ENCODE assay signal across 8 mouse cellular contexts in genomic region chr2:74300885-74301451, GRCm38 (mm10).
DNase-seq lines count a peak whose midpoint lies in the region; ATAC-seq lines count a peak whose summit lies in the region.

No protein-coding gene starts in this region.

- no peak for DNase-seq in heart, adult 9 months (ENCODE audit: low spot score in 2 of 2)
- peak; percentile 31 for DNase-seq in Muller cell, postnatal 12 days (ENCODE audit: inconsistent ontology term)
- DNase-seq in hindbrain, embryonic 10.5 days (ENCODE audit: low spot score): peak; percentile 40
- DNase-seq in c-Kit-positive CD71-positive TER-119-positive erythroid progenitor cells, embryonic 14.5 days (ENCODE audit: low spot score): no peak
- no peak for DNase-seq in thymus, adult 18-20 months
- DNase-seq in cerebellum, adult 11-12 months: no peak

- H3K4me2 ChIP-seq in heart, embryonic 12.5 days: peak overlapping the region; percentile 83
- peak overlapping the region; percentile 55 for H3K4me2 ChIP-seq in midbrain, embryonic 13.5 days (replicated peaks)

- 0 out of 2 replicates have a peak, but pooled peaks cover 2% of the 10 kb centered on the region for H3K4me1 ChIP-seq in heart, embryonic 12.5 days (replicated peaks)
- H3K4me1 ChIP-seq in hindbrain, embryonic 10.5 days (replicated peaks): peaks cover 9% of the 10 kb centered on the region
- peaks cover 30% of the 10 kb centered on the region for H3K4me1 ChIP-seq in midbrain, embryonic 13.5 days (replicated peaks)

- H3K9me3 ChIP-seq in heart, embryonic 12.5 days (replicated peaks): no peaks in the 10 kb centered on the region
- H3K9me3 ChIP-seq in hindbrain, embryonic 10.5 days: no peaks in the 10 kb centered on the region
- H3K9me3 ChIP-seq in midbrain, embryonic 13.5 days: no peaks in the 10 kb centered on the region

- no peak overlapping the region for H3K9ac ChIP-seq in heart, embryonic 12.5 days
- peak overlapping the region; percentile 46; the same call in 1 of the 2 replicates for H3K9ac ChIP-seq in midbrain, embryonic 13.5 days (replicated peaks)

- WGBS in heart, embryonic 12.5 days: 17% methylated on average over 9 of the region's 9 CpGs
- WGBS in hindbrain, embryonic 10.5 days: 13% methylated on average over 9 of the region's 9 CpGs
- WGBS in midbrain, embryonic 13.5 days: 11% methylated on average over 9 of the region's 9 CpGs

- no peak for ATAC-seq in heart, embryonic 12.5 days (ENCODE audit: insufficient number of reproducible peaks, low FRiP score)
- ATAC-seq in midbrain, embryonic 13.5 days: peak; percentile 9; the same call in 1 of the 2 replicates

- H3K36me3 ChIP-seq in heart, embryonic 12.5 days: no peaks in the 10 kb centered on the region
- H3K36me3 ChIP-seq in hindbrain, embryonic 10.5 days: no peaks in the 10 kb centered on the region
- no peaks in the 10 kb centered on the region for H3K36me3 ChIP-seq in midbrain, embryonic 13.5 days

- H3K27ac ChIP-seq in heart, embryonic 12.5 days (ENCODE audit: poor library complexity, severe bottlenecking): no peak overlapping the region
- no peak overlapping the region for H3K27ac ChIP-seq in hindbrain, embryonic 10.5 days
- no peak overlapping the region for H3K27ac ChIP-seq in midbrain, embryonic 13.5 days

- H3K27me3 ChIP-seq in heart, embryonic 12.5 days (replicated peaks): no peaks in the 10 kb centered on the region; the same call in 1 of the 2 replicates
- H3K27me3 ChIP-seq in hindbrain, embryonic 10.5 days (ENCODE audit: insufficient read depth, poor library complexity, severe bottlenecking): peaks cover 6% of the 10 kb centered on the region
- H3K27me3 ChIP-seq in midbrain, embryonic 13.5 days: peaks cover 17% of the 10 kb centered on the region

- peak overlapping the region; percentile 47 for H3K4me3 ChIP-seq in heart, embryonic 12.5 days
- peak overlapping the region; percentile 45 for H3K4me3 ChIP-seq in hindbrain, embryonic 10.5 days
- peak overlapping the region; percentile 37 for H3K4me3 ChIP-seq in midbrain, embryonic 13.5 days (replicated peaks)

Comparison
In these comparisons a context has a peak if more than half of its experiments do, and no peak if none do; other contexts are left out.
1. DNase-seq: peak in Muller cell, postnatal 12 days (single experiment) and hindbrain, embryonic 10.5 days (single experiment); none in heart, adult 9 months (0 of 2), c-Kit-positive CD71-positive TER-119-positive erythroid progenitor cells, embryonic 14.5 days (single experiment), thymus, adult 18-20 months (0 of 2) and cerebellum, adult 11-12 months (single experiment).
2. Peak in every context shown above with its lines, with median percentiles within 50 percentile points of each other: H3K4me3 ChIP-seq.